Mouse (Mus musculus) urinary bladder, postnatal 0 days (tissue): Measurements from ENCODE around the gene Gdf11. TPM values are rescaled to one million over a fixed set of nuclear protein-coding genes. Genes with fewer than 3 reads are reported as not detected.

Source experiments
- polyA plus RNA-seq: library from polyadenylated mRNA; unstranded; fragments of >200 nt; fragmentation: Nextera tagmentation; extraction: Ambion mirVana; gene quantifications from 2 replicates; pipeline ENCODE4 v1.2.1, GENCODE M21; 2015

Gene Gdf11
- polyA plus RNA-seq: 1.6 and 1.7 TPM in 2 replicates

GRCm38 (mm10) chr10:128891296-128892094 lies at the start of gene Gdf11:
Gene Gdf11 (minus strand): TSS chr10:128891718.

DNA sequence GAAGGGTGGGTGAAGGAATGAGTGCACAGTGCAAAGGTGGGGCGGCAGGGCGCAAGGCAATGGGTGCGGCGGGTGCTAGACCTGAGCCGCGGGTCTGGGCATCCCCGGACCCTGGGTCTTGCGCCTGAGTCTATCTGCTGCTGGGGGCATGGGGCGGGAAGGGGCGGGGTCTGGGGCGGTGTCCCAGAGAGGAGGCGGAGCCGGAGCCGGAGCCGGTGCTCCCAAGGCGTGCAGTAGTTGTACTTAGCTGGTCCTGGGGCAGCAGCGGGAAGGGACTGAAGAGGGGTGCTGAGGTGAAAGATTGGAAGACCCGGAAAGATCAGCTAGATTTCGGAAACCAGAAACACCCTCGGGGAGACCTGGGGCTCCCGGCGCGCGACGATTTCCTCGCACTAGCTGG lies 42.1 kb upstream of the Gdf11 start, which contains the start of gene Itga7:
Gene Itga7, plus strand, starts transcription at position 245 of the 400 bp plus-strand sequence.

GRCm38 (mm10) chr10:128923935-128924334 lies 32.4 kb upstream of the Gdf11 start, which contains the start of gene Bloc1s1:
Gene Bloc1s1 (minus strand): TSS chr10:128924035.

DNA sequence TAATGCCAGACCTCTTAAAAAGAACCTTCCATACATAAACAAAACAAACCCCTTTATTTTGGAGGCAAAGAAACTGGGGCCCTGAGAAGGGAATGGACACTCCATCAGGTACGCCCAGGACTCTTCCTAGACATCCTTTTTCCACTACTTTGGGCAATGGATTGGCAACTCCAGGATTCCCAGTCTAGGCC lies 31.2 kb upstream of the Gdf11 start, which contains the start of gene Rdh5:
Gene Rdh5, minus strand, starts transcription at position 67 of the 191 bp plus-strand sequence.

DNA sequence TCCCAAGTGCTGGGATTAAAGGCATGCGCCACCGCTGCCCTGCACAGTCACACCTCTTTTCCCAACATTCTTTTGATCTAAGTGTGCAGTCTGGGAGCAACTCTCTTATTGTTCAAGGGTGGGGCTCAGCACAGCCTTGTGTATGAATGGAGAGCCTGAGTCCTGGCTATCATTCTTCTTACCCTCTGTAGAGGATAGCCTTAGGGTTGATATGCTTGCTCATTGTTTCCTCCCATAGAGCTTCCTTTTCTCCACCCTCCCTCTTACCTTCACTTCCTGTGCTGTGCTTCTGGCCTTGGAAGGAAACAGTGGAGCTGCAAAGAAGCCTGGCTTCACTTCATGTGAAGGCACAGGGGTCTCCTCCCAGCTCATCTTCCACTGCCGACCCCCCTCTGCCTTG lies 9.2 kb upstream of the Gdf11 start, which contains the start of gene Cd63:
Gene Cd63, plus strand, starts transcription at position 292 of the 400 bp plus-strand sequence.

Other genes with a start within 250 kb of the Gdf11 start
- gene Ikzf4, start 245.7 kb downstream of the Gdf11 start, polyA plus RNA-seq: 1.4 and 2.5 TPM in 2 replicates
- gene Suox, start 217.6 kb downstream of the Gdf11 start, polyA plus RNA-seq: 17.7 and 18.5 TPM in 2 replicates
- 64.6 and 72.6 TPM in 2 replicates for gene Rab5b, start 195.5 kb downstream of the Gdf11 start, polyA plus RNA-seq
- 1.1 and 1.2 TPM in 2 replicates for gene Pmel, start 187.5 kb downstream of the Gdf11 start, polyA plus RNA-seq
- 29.6 and 35.8 TPM in 2 replicates for gene Cdk2, start 186.7 kb downstream of the Gdf11 start, polyA plus RNA-seq
- gene Dgka, start 146.9 kb downstream of the Gdf11 start, polyA plus RNA-seq: 18.1 and 19.7 TPM in 2 replicates
- 21.9 and 23.7 TPM in 2 replicates for gene Pym1, start 143.8 kb downstream of the Gdf11 start, polyA plus RNA-seq
- 7.8 and 14.0 TPM in 2 replicates for gene Mmp19, start 100.8 kb downstream of the Gdf11 start, polyA plus RNA-seq
- gene Dnajc14, start 87.7 kb downstream of the Gdf11 start, polyA plus RNA-seq: 33.3 and 38.3 TPM in 2 replicates
- gene Tmem198b, start 87.3 kb downstream of the Gdf11 start, polyA plus RNA-seq: 35.6 and 38.5 TPM in 2 replicates
- gene Sarnp, start 74.4 kb downstream of the Gdf11 start, polyA plus RNA-seq: 96.8 and 120 TPM in 2 replicates
- 37.7 and 42.1 TPM in 2 replicates for gene Ormdl2, start 70.1 kb downstream of the Gdf11 start, polyA plus RNA-seq
- gene Cd63, start 9.3 kb upstream of the Gdf11 start, polyA plus RNA-seq: 982 and 1,003 TPM in 2 replicates
- 12.6 and 16.5 TPM in 2 replicates for gene Rdh5, start 31.2 kb upstream of the Gdf11 start, polyA plus RNA-seq
- 308 and 318 TPM in 2 replicates for gene Bloc1s1, start 32.3 kb upstream of the Gdf11 start, polyA plus RNA-seq
- gene Itga7, start 42.1 kb upstream of the Gdf11 start, polyA plus RNA-seq: 28.2 and 36.5 TPM in 2 replicates
- 0.34 and 0.73 TPM in 2 replicates for gene Mettl7b, start 69.3 kb upstream of the Gdf11 start, polyA plus RNA-seq
- gene Olfr9, start 97.7 kb upstream of the Gdf11 start, polyA plus RNA-seq: not detected in 2 replicates
- gene Olfr763, start 119.1 kb upstream of the Gdf11 start, polyA plus RNA-seq: not detected in 2 replicates
- gene Olfr764-ps1, start 148.2 kb upstream of the Gdf11 start, polyA plus RNA-seq: not detected in 2 replicates
- gene Olfr765, start 158.3 kb upstream of the Gdf11 start, polyA plus RNA-seq: not detected in 2 replicates
- gene Olfr766-ps1, start 177.3 kb upstream of the Gdf11 start, polyA plus RNA-seq: not detected in 2 replicates
- not detected in 2 replicates for gene Olfr767, start 191.2 kb upstream of the Gdf11 start, polyA plus RNA-seq
- gene Olfr768, start 207.7 kb upstream of the Gdf11 start, polyA plus RNA-seq: not detected in 2 replicates
- not detected in 2 replicates for gene Olfr769, start 226.1 kb upstream of the Gdf11 start, polyA plus RNA-seq
- not detected in 2 replicates for gene Olfr770, start 247.3 kb upstream of the Gdf11 start, polyA plus RNA-seq